Mouse (Mus musculus) neural tube, embryonic 14.5 days (tissue): Measurements from ENCODE around the gene Gm43638. TPM values are rescaled to one million over a fixed set of nuclear protein-coding genes. Genes with fewer than 3 reads are reported as not detected.

Source experiments
- polyA plus RNA-seq: library from polyadenylated mRNA; unstranded; fragments of >200 nt; fragmentation: Nextera tagmentation; extraction: Ambion mirVana; gene quantifications from 2 replicates; pipeline ENCODE4 v1.2.1, GENCODE M21; 2014

The Gm43638 gene
- polyA plus RNA-seq, 1 experiment from 2014 or later = not detected

Other genes with a start within 250 kb of the Gm43638 start
- gene Ugt2b37, start 232.0 kb downstream of the Gm43638 start, polyA plus RNA-seq = not detected in 2 replicates
- not detected in 2 replicates for gene Ugt2a3, start 149.6 kb downstream of the Gm43638 start, polyA plus RNA-seq
- gene Ugt2b38, start 62.6 kb downstream of the Gm43638 start, polyA plus RNA-seq = not detected in 2 replicates
- gene Ugt2a2, start 4.5 kb downstream of the Gm43638 start, polyA plus RNA-seq = not detected in 2 replicates
- not detected in 2 replicates for gene Ugt2a1, start 4.1 kb upstream of the Gm43638 start, polyA plus RNA-seq
- not detected in 2 replicates for gene Sult1b1, start 51.4 kb upstream of the Gm43638 start, polyA plus RNA-seq
- gene Sult1d1, start 82.2 kb upstream of the Gm43638 start, polyA plus RNA-seq = not detected in 2 replicates
- gene Sult1e1, start 104.8 kb upstream of the Gm43638 start, polyA plus RNA-seq = not detected in 2 replicates
- gene Csn1s1, start 179.4 kb upstream of the Gm43638 start, polyA plus RNA-seq = not detected in 2 replicates
- not detected in 2 replicates for gene Csn2, start 212.8 kb upstream of the Gm43638 start, polyA plus RNA-seq